ENCODE assay signal across 8 mouse cellular contexts in the genomic region with DNA sequence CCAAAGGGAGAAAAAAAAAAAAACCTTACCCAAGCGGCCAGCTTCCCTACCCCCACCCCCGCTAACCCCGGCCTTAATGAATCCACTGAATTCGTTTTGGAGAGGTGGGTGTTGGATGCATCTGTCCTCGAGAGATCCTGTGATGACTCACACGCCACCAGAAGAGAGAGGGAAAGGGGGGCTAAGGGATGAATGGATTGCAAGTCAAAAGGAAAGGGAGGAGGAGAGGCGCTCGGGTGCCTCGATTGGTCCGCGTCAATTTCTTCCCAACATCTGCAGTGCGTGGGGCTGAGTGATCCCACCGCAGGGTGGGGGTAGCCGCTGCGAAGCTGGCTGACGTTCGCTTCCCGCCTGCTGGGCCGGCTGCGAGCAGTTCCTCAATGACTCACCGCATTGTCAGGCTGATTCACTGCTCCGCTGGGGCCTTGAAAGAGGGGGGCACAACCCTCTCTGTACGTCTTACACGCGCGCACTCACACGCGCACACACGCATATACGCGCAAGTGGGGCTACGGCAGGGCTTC. TPM values are rescaled to one million over a fixed set of nuclear protein-coding genes. Genes with fewer than 3 reads are reported as not detected.
DNase-seq lines count a peak whose midpoint lies in the region; ATAC-seq lines count a peak whose summit lies in the region.

No protein-coding gene starts in this region.

- peak; percentile 66 for DNase-seq in layer of hippocampus, adult 11-12 months (ENCODE audit: low spot score)
- DNase-seq in layer of hippocampus, adult 9-10 months (ENCODE audit: low spot score), result no peak
- peak; percentile 86 to 87 for DNase-seq in left cerebral cortex, adult 9 months (ENCODE audit: low spot score in 2 of 2)
- DNase-seq in right cerebral cortex, postnatal 25 days, result peak; percentile 87

- ATAC-seq in forebrain, embryonic 15.5 days (replicated peaks), result peak; percentile 75
- ATAC-seq in hematopoietic stem cell, adult 5-6 weeks (replicated peaks in 1 of 2; ENCODE audit: insufficient read depth in 1 of 2, low FRiP score in 2 of 2, low TSS enrichment in 1 of 2, low read depth in 1 of 2, poor library complexity in 2 of 2, severe bottlenecking in 2 of 2), result peak; percentile 86 to 90
- peak; percentile 87 for ATAC-seq in megakaryocyte, adult 5-6 weeks (ENCODE audit: poor library complexity, severe bottlenecking)

- H3K36me3 ChIP-seq in forebrain, embryonic 15.5 days, result no peaks in the 10 kb centered on the region

- H3K9ac ChIP-seq in forebrain, embryonic 15.5 days (replicated peaks), result peak overlapping the region; percentile 48

- H3K27me3 ChIP-seq in forebrain, embryonic 15.5 days, result no peaks in the 10 kb centered on the region

- H3K9me3 ChIP-seq in forebrain, embryonic 15.5 days, result no peaks in the 10 kb centered on the region

- no peak overlapping the region for H3K27ac ChIP-seq in brown adipose tissue, adult 24 weeks (replicated peaks; ENCODE audit: low read depth, low read length)
- H3K27ac ChIP-seq in forebrain, embryonic 15.5 days (replicated peaks), result peak overlapping the region; percentile 69

- under 1% methylated on average over 32 of the region's 32 CpGs for WGBS in forebrain, embryonic 15.5 days

- H3K4me3 ChIP-seq in brown adipose tissue, adult 24 weeks (ENCODE audit: insufficient read depth, low read depth, low read length), result peak overlapping the region; percentile 43
- H3K4me3 ChIP-seq in forebrain, embryonic 15.5 days, result peak overlapping the region; percentile 37

- peaks cover 2% of the 10 kb centered on the region; the same call in 1 of the 2 replicates for H3K4me1 ChIP-seq in brown adipose tissue, adult 24 weeks (ENCODE audit: control insufficient read depth, insufficient read depth, insufficient read length, low read length)
- H3K4me1 ChIP-seq in forebrain, embryonic 15.5 days, result peaks cover 26% of the 10 kb centered on the region

- H3K4me2 ChIP-seq in forebrain, embryonic 15.5 days (replicated peaks), result peak overlapping the region; percentile 70

RNA-seq across cellular contexts. Expression of a gene that starts 3.7 kb away (rescaled TPM):
- polyA plus RNA-seq in brown adipose tissue, adult 24 weeks (2012; ENCODE audit: insufficient read depth, insufficient read length, missing spikeins), result not detected in 2 replicates
- polyA plus RNA-seq in forebrain, embryonic 15.5 days (2015; fragmentation: Nextera tagmentation; extraction: Ambion mirVana), result 5.6 and 7.0 TPM in 2 replicates
- total RNA-seq in hematopoietic stem cell, adult 5-6 weeks (2017), result 3.6 and 4.9 TPM in 2 replicates
- total RNA-seq in megakaryocyte, adult 5-6 weeks (2015), result 8.7 and 12.8 TPM in 2 replicates
- total RNA-seq in megakaryocyte, adult 5-6 weeks (2017), result 4.6 and 5.0 TPM in 2 replicates

RNA-seq across cellular contexts. Expression of a gene that starts 15.0 kb away (rescaled TPM):
- 42.2 and 61.6 TPM in 2 replicates for polyA plus RNA-seq in brown adipose tissue, adult 24 weeks (2012; ENCODE audit: insufficient read depth, insufficient read length, missing spikeins)
- polyA plus RNA-seq in forebrain, embryonic 15.5 days (2015; fragmentation: Nextera tagmentation; extraction: Ambion mirVana), result 127 and 129 TPM in 2 replicates
- total RNA-seq in hematopoietic stem cell, adult 5-6 weeks (2017), result 13.2 and 25.3 TPM in 2 replicates
- total RNA-seq in megakaryocyte, adult 5-6 weeks (2015), result 35.0 and 47.6 TPM in 2 replicates
- total RNA-seq in megakaryocyte, adult 5-6 weeks (2017), result 36.2 and 36.5 TPM in 2 replicates

RNA-seq across cellular contexts. Expression of a gene that starts 23.6 kb away (rescaled TPM):
- polyA plus RNA-seq in brown adipose tissue, adult 24 weeks (2012; ENCODE audit: insufficient read depth, insufficient read length, missing spikeins), result 0.48 and 1.0 TPM in 2 replicates
- polyA plus RNA-seq in forebrain, embryonic 15.5 days (2015; fragmentation: Nextera tagmentation; extraction: Ambion mirVana), result not detected in 2 replicates
- total RNA-seq in hematopoietic stem cell, adult 5-6 weeks (2017), result 1.3 TPM in 1 of 2 replicates, not detected in the other
- total RNA-seq in megakaryocyte, adult 5-6 weeks (2015), result 0.04 TPM in 1 of 2 replicates, not detected in the other
- not detected in 2 replicates for total RNA-seq in megakaryocyte, adult 5-6 weeks (2017)

RNA-seq across cellular contexts. Expression of a gene that starts 39.7 kb away (rescaled TPM):
- polyA plus RNA-seq in brown adipose tissue, adult 24 weeks (2012; ENCODE audit: insufficient read depth, insufficient read length, missing spikeins), result 20.5 and 24.2 TPM in 2 replicates
- polyA plus RNA-seq in forebrain, embryonic 15.5 days (2015; fragmentation: Nextera tagmentation; extraction: Ambion mirVana), result 73.1 and 73.4 TPM in 2 replicates
- 23.1 and 32.1 TPM in 2 replicates for total RNA-seq in hematopoietic stem cell, adult 5-6 weeks (2017)
- 20.8 and 22.0 TPM in 2 replicates for total RNA-seq in megakaryocyte, adult 5-6 weeks (2015)
- 27.0 and 27.5 TPM in 2 replicates for total RNA-seq in megakaryocyte, adult 5-6 weeks (2017)

RNA-seq across cellular contexts. Expression of a gene that starts 51.4 kb away (rescaled TPM):
- polyA plus RNA-seq in brown adipose tissue, adult 24 weeks (2012; ENCODE audit: insufficient read depth, insufficient read length, missing spikeins), result 11.6 and 13.1 TPM in 2 replicates
- 27.6 and 29.5 TPM in 2 replicates for polyA plus RNA-seq in forebrain, embryonic 15.5 days (2015; fragmentation: Nextera tagmentation; extraction: Ambion mirVana)
- total RNA-seq in hematopoietic stem cell, adult 5-6 weeks (2017), result 24.4 and 26.5 TPM in 2 replicates
- total RNA-seq in megakaryocyte, adult 5-6 weeks (2015), result 24.9 and 26.9 TPM in 2 replicates
- 25.5 and 25.7 TPM in 2 replicates for total RNA-seq in megakaryocyte, adult 5-6 weeks (2017)
